Mouse (Mus musculus): ENCODE measurements around the gene Kcnc4.

DNA sequence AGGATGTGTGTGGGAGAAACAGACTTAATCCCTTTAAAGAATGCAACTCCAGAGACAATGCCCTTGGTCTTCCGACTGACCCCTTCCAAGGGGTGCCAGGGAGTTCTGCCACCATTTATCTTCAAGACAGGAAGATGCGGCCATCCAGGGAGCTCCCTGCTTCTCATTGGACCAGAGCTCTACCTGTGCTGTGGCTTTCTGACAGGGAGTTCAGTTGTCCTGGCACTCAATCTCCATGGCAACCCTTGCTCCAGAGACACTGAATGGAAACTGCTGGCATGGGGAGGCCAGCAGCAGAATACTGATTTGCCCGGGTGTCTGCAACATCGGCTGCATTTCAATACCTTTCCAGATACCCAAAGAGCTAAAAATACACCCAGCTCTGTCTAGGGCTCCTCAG lies 47.7 kb downstream of the Kcnc4 start:
- TF ChIP-seq GATA1 (IDR thresholded peaks at IDR 0.05; ENCODE audit: borderline replicate concordance, low read length) (no peak), FLI1 (IDR thresholded peaks at IDR 0.05; ENCODE audit: low read length) (no peak)

All from megakaryocyte, embryonic 14.5 days (primary cell).